Mouse (Mus musculus) CH12.LX (cell line): ENCODE measurements around the gene Trmt112. TPM values are rescaled to one million over a fixed set of nuclear protein-coding genes. Genes with fewer than 3 reads are reported as not detected.

Experiments
- DNase-seq: peaks from one replicate; pipeline ENCODE4 v3.0.0-alpha.2; 2013; ENCODE audit errors: extremely low read depth
- H3K27ac ChIP-seq: 2 replicates; pipeline ENCODE4 v1.5.1; 2012; ENCODE audit warnings: low read depth, mild to moderate bottlenecking, control low read depth, moderate library complexity; ENCODE audit not compliant: insufficient read depth
- H3K27me3 ChIP-seq: replicated peaks from 2 replicates; pipeline ENCODE3; 2012; ENCODE audit warnings: inconsistent platforms
- H3K36me3 ChIP-seq, 2 experiments: replicated peaks in 1 of 2; 2 replicates each; pipeline versions ENCODE3 to v1.6.1; 2012; ENCODE audit warnings: inconsistent platforms in 1 of 2, low read length in 1 of 2, mild to moderate bottlenecking in 1 of 2, mixed read lengths in 1 of 2, moderate library complexity in 1 of 2; ENCODE audit not compliant: control insufficient read depth in 1 of 2, insufficient read depth in 1 of 2
- H3K4me1 ChIP-seq, 2 experiments: 2 replicates each; pipeline ENCODE4 v1.6.1; 2012; ENCODE audit warnings: inconsistent platforms in 1 of 2, moderate library complexity in 1 of 2; ENCODE audit not compliant: insufficient read depth in 2 of 2, control insufficient read depth in 1 of 2
- H3K4me2 ChIP-seq: 2 replicates; pipeline ENCODE4 v1.6.1; 2012; ENCODE audit warnings: low read depth, mild to moderate bottlenecking, control low read depth; ENCODE audit not compliant: poor library complexity, insufficient read depth, severe bottlenecking
- H3K4me3 ChIP-seq, 3 experiments: fragments of 150-350 bp in 1 of 3; sonication (generic) in 1 of 3; replicated peaks in 1 of 3; 2 replicates each; pipeline versions ENCODE3 to v1.5.1; 2011 to 2012; ENCODE audit warnings: low read depth in 2 of 3, low read length in 2 of 3, mild to moderate bottlenecking in 2 of 3, moderate library complexity in 2 of 3, control low read depth in 1 of 3, improper control_type of control experiment in 1 of 3, inconsistent platforms in 1 of 3, mixed read lengths in 1 of 3; ENCODE audit not compliant: poor library complexity in 1 of 3
- H3K79me2 ChIP-seq: replicated peaks from 2 replicates; pipeline ENCODE4 v1.6.1; 2012; ENCODE audit warnings: mild to moderate bottlenecking, moderate library complexity; ENCODE audit not compliant: control insufficient read depth, poor library complexity, insufficient read depth, severe bottlenecking; ENCODE audit errors: extremely low read depth
- H3K9ac ChIP-seq: 2 replicates; pipeline ENCODE4 v1.6.1; 2012; ENCODE audit warnings: low read depth, mild to moderate bottlenecking, control low read depth, moderate library complexity; ENCODE audit not compliant: insufficient read depth
- H3K9me3 ChIP-seq: replicated peaks from 2 replicates; pipeline ENCODE3; 2012; ENCODE audit warnings: low read length, inconsistent platforms, mixed read lengths
- BHLHE40 ChIP-seq: IDR thresholded peaks from 2 replicates; pipeline ENCODE4 v1.6.1; 2011; ENCODE audit warnings: mild to moderate bottlenecking, low read depth, low read length, improper control_type of control experiment
- CHD1 ChIP-seq: IDR thresholded peaks from 2 replicates; pipeline ENCODE4 v1.6.1; 2012; ENCODE audit warnings: low read depth, low read length, improper control_type of control experiment, inconsistent platforms
- CHD2 ChIP-seq: IDR thresholded peaks from 2 replicates; pipeline ENCODE4 v1.6.1; 2011; ENCODE audit warnings: low read length, improper control_type of control experiment
- CTCF ChIP-seq, 2 experiments: IDR thresholded peaks in 1 of 2; conservative IDR thresholded peaks in 1 of 2; 2 replicates each; pipeline ENCODE4 v1.5.1; 2011 to 2012; ENCODE audit warnings: low read depth in 2 of 2, low read length in 2 of 2, improper control_type of control experiment in 1 of 2, inconsistent platforms in 1 of 2, mild to moderate bottlenecking in 1 of 2, moderate library complexity in 1 of 2
- E2F4 ChIP-seq: IDR thresholded peaks from 2 replicates; pipeline ENCODE4 v1.6.1; 2011; ENCODE audit warnings: low read depth, low read length, improper control_type of control experiment; ENCODE audit not compliant: insufficient replicate concordance
- EP300 ChIP-seq: IDR thresholded peaks from 2 replicates; pipeline ENCODE4 v1.6.1; 2011; ENCODE audit warnings: low read length, improper control_type of control experiment
- GABPA ChIP-seq: IDR thresholded peaks from 2 replicates; pipeline ENCODE4 v1.6.1; 2012; ENCODE audit warnings: low read depth, low read length, improper control_type of control experiment, inconsistent platforms; ENCODE audit not compliant: insufficient replicate concordance
- HCFC1 ChIP-seq: IDR thresholded peaks from 2 replicates; pipeline ENCODE4 v1.6.1; 2012; ENCODE audit warnings: low read depth, mild to moderate bottlenecking, inconsistent platforms, low read length, improper control_type of control experiment
- IRF4 ChIP-seq: IDR thresholded peaks from 2 replicates; pipeline ENCODE4 v1.6.1; 2014; ENCODE audit warnings: low read depth, mild to moderate bottlenecking, inconsistent platforms, low read length, improper control_type of control experiment
- JUN ChIP-seq: IDR thresholded peaks from 2 replicates; pipeline ENCODE4 v1.6.1; 2011; ENCODE audit warnings: low read depth, mild to moderate bottlenecking, low read length, improper control_type of control experiment, moderate library complexity; ENCODE audit not compliant: insufficient read depth
- JUND ChIP-seq: conservative IDR thresholded peaks from 2 replicates; pipeline ENCODE4 v1.6.1; 2011; ENCODE audit warnings: low read depth, low read length, improper control_type of control experiment
- MAFK ChIP-seq: IDR thresholded peaks from 2 replicates; pipeline ENCODE4 v1.6.1; 2011; ENCODE audit warnings: low read length, improper control_type of control experiment; ENCODE audit not compliant: insufficient replicate concordance
- MAX ChIP-seq: IDR thresholded peaks from 2 replicates; pipeline ENCODE4 v1.6.1; 2011; ENCODE audit warnings: low read length, improper control_type of control experiment
- MXI1 ChIP-seq: IDR thresholded peaks from 2 replicates; pipeline ENCODE4 v1.6.1; 2011; ENCODE audit warnings: mild to moderate bottlenecking, low read depth, low read length, improper control_type of control experiment
- MYC ChIP-seq: IDR thresholded peaks from 2 replicates; pipeline ENCODE4 v1.6.1; 2011; ENCODE audit warnings: low read depth, mild to moderate bottlenecking, improper control_type of control experiment, low read length
- NELFE ChIP-seq: IDR thresholded peaks from 2 replicates; pipeline ENCODE4 v1.6.1; 2011; ENCODE audit warnings: low read depth, low read length, improper control_type of control experiment
- NRF1 ChIP-seq: IDR thresholded peaks from 2 replicates; pipeline ENCODE4 v1.6.1; 2014; ENCODE audit warnings: low read depth, mild to moderate bottlenecking, inconsistent platforms, low read length, improper control_type of control experiment, moderate library complexity
- RAD21 ChIP-seq: IDR thresholded peaks from 2 replicates; pipeline ENCODE4 v1.6.1; 2011; ENCODE audit warnings: low read depth, mild to moderate bottlenecking, low read length, improper control_type of control experiment, moderate library complexity
- RCOR1 ChIP-seq: conservative IDR thresholded peaks from 2 replicates; pipeline ENCODE4 v1.6.1; 2012; ENCODE audit warnings: low read depth, mild to moderate bottlenecking, inconsistent platforms, low read length, improper control_type of control experiment
- SIN3A ChIP-seq: IDR thresholded peaks from 2 replicates; pipeline ENCODE4 v1.6.1; 2012; ENCODE audit warnings: low read length, improper control_type of control experiment, inconsistent platforms
- SMC3 ChIP-seq: IDR thresholded peaks from 2 replicates; pipeline ENCODE4 v1.6.1; 2011; ENCODE audit warnings: low read depth, low read length, improper control_type of control experiment
- TBP ChIP-seq: conservative IDR thresholded peaks from 2 replicates; pipeline ENCODE4 v1.6.1; 2011; ENCODE audit warnings: low read depth, low read length, improper control_type of control experiment
- TCF12 ChIP-seq: IDR thresholded peaks from 2 replicates; pipeline ENCODE4 v1.6.1; 2014; ENCODE audit warnings: low read depth, mild to moderate bottlenecking, inconsistent platforms, low read length, improper control_type of control experiment
- UBTF ChIP-seq: IDR thresholded peaks from 2 replicates; pipeline ENCODE4 v1.6.1; 2012; ENCODE audit warnings: low read depth, mild to moderate bottlenecking, inconsistent platforms, low read length, improper control_type of control experiment, moderate library complexity
- USF1 ChIP-seq: IDR thresholded peaks from 2 replicates; pipeline ENCODE4 v1.6.1; 2014; ENCODE audit warnings: low read depth, mild to moderate bottlenecking, inconsistent platforms, low read length, improper control_type of control experiment
- USF2 ChIP-seq: conservative IDR thresholded peaks from 2 replicates; pipeline ENCODE4 v1.6.1; 2011; ENCODE audit warnings: low read depth, low read length, improper control_type of control experiment
- ZC3H11A ChIP-seq: IDR thresholded peaks from 2 replicates; pipeline ENCODE4 v1.6.1; 2012; ENCODE audit warnings: low read depth, mild to moderate bottlenecking, inconsistent platforms, low read length, improper control_type of control experiment
- ZMIZ1 ChIP-seq: IDR thresholded peaks from 2 replicates; pipeline ENCODE4 v1.6.1; 2012; ENCODE audit warnings: low read depth, mild to moderate bottlenecking, inconsistent platforms, low read length, improper control_type of control experiment
- ZNF384 ChIP-seq: IDR thresholded peaks from 2 replicates; pipeline ENCODE4 v1.6.1; 2012; ENCODE audit warnings: low read depth, low read length, improper control_type of control experiment, inconsistent platforms
- dilution Hi-C: fragments of 300-500 bp; cut with MboI; formaldehyde crosslinking; loops from 2 replicates; pipeline ENCODE4 v1.14.3; 2020; ENCODE audit warnings: low sequenced_read_pairs; ENCODE audit not compliant: extremely low pct_unique_long_range_greater_than_20kb, extremely low pct_ligation_motif_present
- in situ Hi-C: fragments of 300-500 bp; cut with MboI; formaldehyde crosslinking; loops from 3 replicates; pipeline ENCODE4 v1.14.3; 2019; ENCODE audit warnings: low sequenced_read_pairs, low pct_ligation_motif_present, low pct_unique_long_range_greater_than_20kb, mixed read lengths
- polyA plus RNA-seq: library from polyadenylated mRNA; unstranded; fragments of >175 nt; gene quantifications from 2 replicates; pipeline ENCODE4 v1.2.1, GENCODE M21; 2012; ENCODE audit warnings: low read depth; ENCODE audit not compliant: insufficient read length
- total RNA-seq, 2 experiments: library from RNA; depleted of rRNA; stranded (reverse); fragments of 300-350 nt in 1 of 2; fragments of >200 nt in 1 of 2; gene quantifications; 2 replicates each; pipeline ENCODE4 v1.2.3; 2012 to 2014

The Trmt112 gene
- total and polyA plus RNA-seq, 3 experiments, result 97.9 to 212 (median 198) TPM

DNA sequence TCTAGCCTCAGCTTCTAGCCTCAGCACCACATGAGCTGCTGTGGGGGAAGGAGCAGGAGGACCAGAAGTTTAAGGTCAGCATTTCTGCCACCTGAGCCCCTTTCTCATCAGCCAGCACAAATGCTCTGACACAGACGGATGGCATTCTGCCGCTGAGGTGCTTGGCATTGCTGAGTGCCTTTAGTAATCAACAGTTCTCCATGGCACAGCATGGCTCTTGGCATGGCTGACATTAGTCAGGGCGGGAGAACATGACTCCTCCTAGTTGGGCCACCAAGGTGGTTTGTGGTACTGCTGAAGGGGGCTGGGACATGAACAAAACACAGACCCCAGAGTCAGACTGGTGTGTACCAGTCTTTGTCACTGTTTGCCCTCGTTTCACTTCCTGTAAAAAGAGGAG is 38.7 kb downstream of the Trmt112 start:
- no peak overlapping the region for H3K27ac ChIP-seq
- H3K9me3 ChIP-seq, result no peaks in the 10 kb centered on the region
- in situ Hi-C loops, result no loop called here
- H3K4me1 ChIP-seq, result peaks cover 3 to 13% of the 10 kb centered on the region in 2 experiments; a peak in 2 of 4 replicates
- dilution Hi-C loops, result no loop called here
- no peak overlapping the region for H3K4me2 ChIP-seq
- no peak for TF ChIP-seq SIN3A
- no peak for TF ChIP-seq TBP
- no peak for TF ChIP-seq USF1
- TF ChIP-seq NRF1, result no peak
- no peak for TF ChIP-seq GABPA
- TF ChIP-seq MXI1, result no peak
- no peak for TF ChIP-seq RCOR1
- no peak for TF ChIP-seq JUN
- no peak for TF ChIP-seq EP300
- TF ChIP-seq CHD2, result no peak
- TF ChIP-seq NELFE, result no peak
- TF ChIP-seq MAFK, result no peak
- no peak for TF ChIP-seq JUND
- TF ChIP-seq ZNF384, result no peak
- TF ChIP-seq UBTF, result no peak
- no peak for TF ChIP-seq TCF12
- TF ChIP-seq MAX, result no peak
- peaks cover 9 to 76% of the 10 kb centered on the region in 2 experiments for H3K36me3 ChIP-seq
- no peaks in the 10 kb centered on the region for H3K79me2 ChIP-seq
- H3K9ac ChIP-seq, result no peak overlapping the region
- DNase-seq, result no peak
- no peak overlapping the region for H3K4me3 ChIP-seq
- H3K27me3 ChIP-seq, result no peaks in the 10 kb centered on the region

- in situ Hi-C loops, result no loop called here
Observed at GRCm38 (mm10) chr19:6949532-6949931, 40.0 kb downstream of the Trmt112 start.

More at GRCm38 (mm10) chr19:6949532-6949931, 40.0 kb downstream of the Trmt112 start:
- H3K27ac ChIP-seq, result no peak overlapping the region
- H3K27me3 ChIP-seq, result no peaks in the 10 kb centered on the region
- dilution Hi-C loops, result no loop called here
- H3K9me3 ChIP-seq, result no peaks in the 10 kb centered on the region
- TF ChIP-seq USF1 (no peak), EP300 (no peak), BHLHE40 (no peak), CHD2 (no peak), USF2 (no peak), RAD21 (no peak), E2F4 (no peak), HCFC1 (no peak), MYC (no peak), NRF1 (no peak), ZC3H11A (no peak), IRF4 (no peak), CHD1 (no peak), CTCF (conservative IDR thresholded peaks at IDR 0.05 in 1 of 2, IDR thresholded peaks at IDR 0.05 in 1 of 2; ENCODE audit: low read depth in 2 of 2, low read length in 2 of 2) (no peak), ZMIZ1 (no peak), UBTF (no peak), SMC3 (no peak)
- TF ChIP-seq, all 38 proteins: peak for 0
- no peak overlapping the region for H3K4me2 ChIP-seq
- H3K9ac ChIP-seq, result no peak overlapping the region
- H3K79me2 ChIP-seq, result no peaks in the 10 kb centered on the region
- H3K4me1 ChIP-seq, result peaks cover 3 to 14% of the 10 kb centered on the region in 2 experiments; a peak in 2 of 4 replicates
- DNase-seq, result no peak
- H3K36me3 ChIP-seq, result peaks cover 13 to 83% of the 10 kb centered on the region in 2 experiments
- H3K4me3 ChIP-seq, result no peak overlapping the region
